Mouse (Mus musculus) urinary bladder, adult 18-20 months (tissue): ENCODE measurements around the gene Adh1.

ENCODE experiments used
- DNase-seq, 2 experiments: peaks; one replicate each; pipeline ENCODE4 v3.0.0; 2022; ENCODE audit warnings: low spot score in 2 of 2, mixed read lengths in 2 of 2

The Adh1 gene

DNA sequence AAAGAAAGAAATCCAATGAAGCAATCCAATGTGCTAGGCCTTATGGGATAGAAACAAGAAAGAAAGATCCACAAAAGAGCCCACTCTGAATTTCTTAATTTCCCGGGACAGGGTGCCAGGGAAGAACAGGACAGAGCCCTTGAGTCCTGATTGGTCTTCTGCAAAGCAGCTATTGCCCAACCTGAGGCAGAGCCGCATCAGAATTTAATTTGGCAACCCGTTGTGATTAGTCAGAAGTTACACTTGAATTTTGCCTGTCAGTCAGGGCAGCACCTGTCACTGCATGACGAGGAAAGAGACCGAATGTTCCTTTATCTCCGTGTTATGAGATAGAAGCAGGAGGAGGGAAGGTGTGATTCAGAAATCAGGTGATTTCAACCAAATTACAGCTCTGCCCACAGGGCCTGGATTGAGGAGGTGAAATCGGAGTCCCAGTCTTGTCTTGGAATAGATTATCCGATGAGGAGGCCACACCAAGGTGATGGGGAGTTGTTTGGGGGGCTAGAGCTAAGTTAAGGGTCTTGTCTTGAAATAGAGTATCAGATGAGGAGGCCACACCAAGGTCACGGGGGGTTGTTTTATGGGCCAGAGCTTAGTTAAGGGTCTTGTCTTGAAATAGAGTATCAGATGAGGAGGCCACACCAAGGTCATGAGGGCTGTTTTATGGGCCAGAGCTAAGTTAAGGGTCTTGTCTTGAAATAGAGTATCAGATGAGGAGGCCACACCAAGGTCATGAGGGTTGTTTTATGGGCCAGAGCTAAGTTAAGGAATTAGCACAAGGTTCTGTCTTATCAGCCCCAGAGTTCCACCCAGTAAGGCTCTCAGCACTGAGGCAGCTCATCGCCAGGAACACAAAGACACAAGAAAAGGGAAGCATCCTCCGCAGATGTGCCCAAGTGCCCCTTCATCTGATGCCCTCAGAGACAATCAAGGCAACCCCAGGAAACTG is at the start of gene Adh1:
Adh1 (plus strand) TSS at position 271 of the 949 bp plus-strand sequence.
- DNase-seq: no peak

DNA sequence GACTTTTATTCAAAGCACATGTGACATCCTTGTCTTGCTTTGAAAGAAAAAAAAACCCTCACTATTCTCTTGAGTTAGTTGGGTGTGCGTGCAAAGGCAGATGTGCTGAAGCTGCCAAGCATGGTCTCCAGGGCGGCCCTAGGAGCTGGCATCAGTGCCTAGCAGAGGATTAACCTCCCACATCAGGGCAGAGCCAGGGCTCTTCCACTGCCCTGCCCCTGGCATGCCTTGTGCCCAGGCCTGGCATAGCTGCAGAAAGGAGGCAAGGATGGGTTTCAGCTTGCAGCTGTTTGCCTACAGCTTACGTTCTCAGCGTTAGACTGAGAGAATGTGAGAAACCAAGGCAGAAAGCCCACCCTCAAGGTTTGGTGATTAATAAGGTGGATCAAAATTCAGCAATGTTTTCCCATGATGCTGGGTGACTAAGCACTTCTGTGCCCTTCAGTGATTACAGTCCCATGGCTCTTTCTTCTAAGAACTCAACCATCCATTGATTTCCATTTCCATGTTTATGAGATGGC is 48.3 kb upstream of the Adh1 start:
- DNase-seq: no peak

DNA sequence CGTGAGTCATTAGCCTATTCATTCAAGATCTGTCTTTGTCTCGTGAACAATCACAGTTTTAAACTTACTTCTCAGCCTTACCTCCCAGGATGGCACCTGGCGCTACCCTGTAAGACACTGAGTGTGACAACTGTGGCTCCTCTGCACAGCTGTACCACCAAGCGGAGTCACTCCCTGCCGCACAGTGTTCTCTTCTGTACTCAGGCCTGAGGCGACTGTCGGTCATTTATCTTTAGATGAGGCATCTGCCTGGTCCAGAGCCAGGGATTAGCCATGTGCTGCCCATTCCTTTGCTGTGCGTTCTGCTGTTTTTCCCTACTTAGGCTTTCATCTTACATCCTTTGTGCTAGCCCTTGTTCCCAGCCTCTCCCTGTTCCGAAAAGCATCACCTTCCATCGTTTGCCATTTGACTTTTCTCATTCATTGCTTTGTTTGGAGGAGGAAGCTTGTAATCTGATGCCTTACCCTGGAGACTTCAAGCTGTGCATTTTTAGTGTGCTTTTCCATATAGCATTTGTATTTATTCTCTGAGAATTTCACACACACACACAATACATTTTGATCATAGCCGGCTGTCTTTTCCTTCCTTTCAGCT is 45.3 kb upstream of the Adh1 start:
- DNase-seq: no peak

DNA sequence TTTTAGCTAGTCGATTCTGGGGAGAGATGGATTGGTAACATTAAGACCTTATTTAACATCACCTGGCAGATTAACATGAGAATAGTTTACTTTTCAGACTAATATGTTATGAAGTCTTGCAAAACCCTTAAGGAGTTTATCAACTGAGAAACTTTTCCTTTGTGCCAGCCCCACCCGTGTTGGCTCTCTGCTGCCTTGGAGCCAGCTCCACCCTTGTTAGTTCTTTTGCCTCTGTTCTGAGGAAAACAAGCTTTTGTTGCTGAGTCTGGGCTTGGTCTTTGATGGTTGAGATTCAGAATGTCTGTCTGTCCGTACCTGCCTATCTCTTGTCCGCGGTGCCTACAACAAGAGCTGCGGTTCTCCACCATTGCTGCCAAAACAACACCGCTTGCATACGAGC is 44.7 kb upstream of the Adh1 start:
- peak in 1 of 2 experiments; percentile 56 for DNase-seq

DNA sequence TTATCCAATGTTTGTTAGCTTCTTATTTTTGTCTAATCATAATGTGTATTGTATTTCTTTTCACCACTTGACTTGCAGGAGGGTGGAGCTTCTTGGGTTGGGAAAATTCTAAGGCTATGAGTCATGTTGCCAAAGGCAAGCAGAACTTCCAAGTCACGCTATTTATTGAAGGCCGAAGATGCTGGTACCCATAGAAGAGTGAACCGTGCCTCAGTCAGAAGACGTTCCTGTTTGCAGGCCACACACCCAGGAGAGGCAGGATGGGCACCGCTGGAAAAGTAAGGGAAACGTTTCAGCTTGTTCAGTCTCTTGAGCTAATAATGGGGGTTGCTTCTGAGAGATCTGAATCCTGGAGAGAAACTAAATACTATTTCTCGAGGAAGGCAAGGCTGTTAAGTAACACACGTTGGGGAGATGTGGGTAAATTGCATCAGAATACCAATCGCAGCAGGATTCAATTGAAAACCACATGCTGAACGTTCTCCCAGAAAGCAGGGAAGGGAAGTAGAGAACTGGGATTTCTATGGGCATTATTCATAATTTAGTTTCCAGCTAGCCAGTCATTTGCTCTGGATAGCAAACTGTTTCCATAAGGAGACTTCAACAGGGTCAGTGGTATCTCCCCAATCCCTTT is 43.0 kb upstream of the Adh1 start, which contains the start of gene Adh7:
Adh7 (plus strand) TSS at position 130 of the 634 bp plus-strand sequence.
- peak in 1 of 2 experiments; percentile 23 for DNase-seq

DNA sequence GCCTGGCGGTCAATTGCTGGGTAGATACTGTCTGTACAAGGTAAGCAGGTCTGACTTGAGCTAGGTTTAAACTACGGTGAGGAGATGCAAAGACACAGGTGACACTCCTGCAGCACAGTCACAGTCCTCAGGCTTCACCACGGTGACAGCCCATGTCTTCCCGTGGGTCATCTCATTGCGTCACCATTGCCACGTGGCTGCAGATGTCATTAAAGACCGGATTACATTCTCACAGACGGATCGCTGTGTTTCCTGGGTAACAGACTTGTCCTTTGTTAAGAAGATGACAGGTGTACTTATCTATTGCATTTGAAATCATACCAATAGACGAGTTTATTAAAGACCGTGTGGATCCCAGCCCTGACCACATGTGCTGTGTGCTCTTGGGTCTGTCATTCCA is 39.7 kb upstream of the Adh1 start:
- DNase-seq: no peak

DNA sequence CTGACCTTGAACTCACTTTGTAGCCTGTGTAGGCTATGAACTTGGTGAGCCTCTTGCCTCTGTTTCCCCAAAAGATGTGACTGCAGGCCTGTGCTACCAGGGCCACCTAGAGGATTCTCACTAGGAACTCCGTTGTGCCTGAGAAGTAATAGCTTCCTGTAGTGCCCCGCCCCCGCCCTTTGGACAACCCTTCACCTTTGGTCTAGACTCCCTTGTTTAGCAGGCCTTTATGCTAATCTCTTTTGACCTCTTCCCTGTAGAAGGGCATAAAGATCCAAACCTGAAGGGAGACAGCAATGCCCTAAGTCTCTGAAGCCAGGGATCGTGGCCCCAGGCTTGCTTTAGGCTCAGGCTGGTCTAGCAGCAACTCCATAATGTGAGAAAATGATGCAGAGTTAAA is 38.3 kb upstream of the Adh1 start:
- DNase-seq: no peak

DNA sequence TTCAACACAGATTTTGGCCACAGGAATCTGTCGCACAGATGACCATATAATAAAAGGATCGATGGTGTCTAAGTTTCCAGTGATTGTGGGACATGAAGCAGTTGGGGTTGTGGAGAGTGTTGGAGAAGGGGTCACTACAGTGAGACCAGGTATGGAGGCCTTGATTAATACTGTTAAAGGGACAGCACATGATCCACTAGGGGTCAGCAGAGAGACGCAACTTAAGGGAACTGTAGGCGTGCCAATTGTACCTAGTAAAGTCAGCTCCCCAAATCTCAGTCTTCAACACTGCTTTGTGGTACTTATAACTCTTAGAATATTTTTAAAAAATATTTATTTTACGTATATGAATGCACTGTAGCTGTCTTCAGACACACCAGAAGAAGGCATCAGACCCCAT is 37.8 kb upstream of the Adh1 start:
- DNase-seq: peak in 1 of 2 experiments; percentile 50

DNA sequence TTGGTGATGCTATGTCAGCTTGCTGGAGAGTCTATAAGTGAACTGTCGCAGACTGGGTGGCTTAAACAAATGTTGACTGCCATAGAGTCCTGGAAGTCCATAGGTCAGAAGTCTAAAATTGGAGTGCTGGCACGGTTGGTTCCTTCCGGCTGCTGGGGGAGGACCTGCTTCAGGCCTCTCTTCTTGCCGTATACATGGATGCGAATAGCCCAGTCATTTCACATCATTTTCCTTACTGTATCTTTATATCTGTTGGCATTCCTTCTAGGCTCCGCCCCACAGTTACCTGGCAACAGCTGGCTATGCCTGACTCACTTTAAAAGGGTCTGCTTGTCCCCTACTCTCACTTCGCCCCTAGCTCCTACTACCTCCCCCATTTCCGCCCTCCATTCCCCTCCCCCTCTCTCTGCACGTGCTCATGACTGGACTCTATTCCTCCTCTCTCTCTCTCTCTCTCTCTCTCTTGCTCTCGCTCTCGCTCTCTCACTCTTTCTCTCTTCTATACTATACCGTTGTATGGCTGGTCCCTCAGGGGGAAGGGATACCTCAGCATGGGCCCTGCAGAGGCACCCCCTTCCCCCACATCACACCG is 36.3 kb upstream of the Adh1 start:
- no peak for DNase-seq

DNA sequence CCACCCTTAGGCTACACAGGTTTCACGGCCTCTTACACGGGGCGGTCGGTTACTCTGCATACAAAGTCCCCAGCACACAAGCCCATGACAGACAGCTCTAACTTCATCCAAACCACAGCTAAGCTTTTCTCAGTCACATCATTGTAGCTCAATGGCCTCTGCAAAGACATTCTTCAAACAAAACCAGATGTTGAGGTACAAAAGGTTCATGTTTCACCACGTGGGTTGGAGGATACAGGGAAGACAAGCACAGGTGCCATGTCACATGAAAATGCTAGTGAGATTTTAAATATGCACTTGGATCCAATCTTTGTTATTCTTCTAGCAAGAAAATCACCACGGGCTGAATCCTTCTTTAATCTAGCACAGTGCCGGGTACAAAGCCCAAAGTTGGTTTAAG is 35.5 kb upstream of the Adh1 start:
- DNase-seq: no peak

DNA sequence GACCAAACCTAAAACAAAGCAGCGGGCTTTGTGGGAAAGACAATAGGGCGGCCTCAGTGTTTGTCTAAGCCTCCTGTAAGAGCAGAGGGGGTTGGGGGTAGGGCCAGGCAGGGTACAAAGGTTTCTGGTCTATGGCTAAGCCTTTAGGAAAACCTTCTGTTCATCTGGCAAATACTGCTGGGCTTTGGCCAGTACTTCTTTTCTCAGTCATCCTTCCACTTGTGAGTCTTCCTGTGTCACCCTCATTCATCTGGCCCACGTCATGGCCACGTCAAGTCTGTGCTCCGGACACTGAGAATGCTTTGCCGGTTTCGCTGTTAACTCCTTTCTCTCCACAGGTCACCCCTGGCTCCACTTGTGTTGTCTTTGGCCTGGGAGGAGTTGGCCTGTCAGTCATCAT is 34.9 kb upstream of the Adh1 start:
- no peak for DNase-seq

DNA sequence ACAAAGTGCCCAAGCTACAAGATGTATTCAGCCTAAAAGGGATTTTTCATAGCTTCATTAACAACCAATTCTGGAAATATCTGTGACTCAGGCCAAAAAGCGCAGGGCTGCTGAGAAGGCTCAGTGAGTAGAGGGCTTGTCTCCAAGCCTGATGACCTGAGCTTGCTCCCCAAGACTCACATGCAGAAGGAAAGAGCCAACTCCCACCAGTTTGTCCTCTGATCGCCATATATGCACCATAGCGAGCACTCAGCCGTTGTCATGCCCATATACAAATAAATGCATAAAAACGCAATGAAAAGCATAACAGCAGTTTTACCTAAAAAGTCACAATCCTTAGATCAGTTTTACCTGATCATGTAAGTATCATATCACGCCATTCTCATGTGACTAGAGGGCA is 34.3 kb upstream of the Adh1 start:
- DNase-seq: no peak

DNA sequence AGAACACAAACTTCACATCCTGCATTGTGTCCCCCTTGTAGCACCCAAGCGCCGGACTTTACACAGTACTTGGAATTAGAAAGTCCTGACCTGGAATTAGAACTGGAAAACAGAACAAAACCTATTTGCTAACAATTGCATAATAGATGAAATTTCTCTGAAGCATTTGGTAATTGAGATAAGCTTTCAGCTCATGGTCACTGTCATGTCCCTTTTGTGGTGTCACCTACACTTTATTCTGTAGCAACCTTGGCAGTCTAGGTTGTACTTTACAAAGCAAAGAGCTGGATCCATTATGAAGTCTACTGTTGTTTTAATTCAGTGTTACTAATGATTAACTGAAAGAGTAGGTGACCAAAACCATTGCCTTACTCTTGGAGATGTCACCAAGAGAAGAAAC is 33.7 kb upstream of the Adh1 start:
- no peak for DNase-seq

DNA sequence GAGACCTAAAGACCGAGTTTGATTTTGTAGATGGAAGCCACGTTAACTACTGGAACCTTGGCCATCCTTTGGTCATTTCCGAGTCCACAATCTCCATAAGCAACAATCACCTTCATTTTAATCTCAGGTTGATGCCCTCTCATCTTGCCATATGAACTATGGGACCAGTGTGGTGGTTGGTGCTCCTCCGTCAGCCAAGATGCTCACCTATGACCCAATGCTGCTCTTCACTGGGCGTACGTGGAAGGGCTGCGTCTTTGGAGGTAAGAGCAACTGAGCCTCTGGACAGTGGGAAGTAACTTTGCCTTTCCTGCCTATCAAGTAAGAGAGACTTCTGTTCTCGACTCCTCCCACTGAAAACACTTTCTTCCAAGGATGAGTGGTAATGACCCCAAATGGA is 33.0 kb upstream of the Adh1 start:
- DNase-seq: no peak

DNA sequence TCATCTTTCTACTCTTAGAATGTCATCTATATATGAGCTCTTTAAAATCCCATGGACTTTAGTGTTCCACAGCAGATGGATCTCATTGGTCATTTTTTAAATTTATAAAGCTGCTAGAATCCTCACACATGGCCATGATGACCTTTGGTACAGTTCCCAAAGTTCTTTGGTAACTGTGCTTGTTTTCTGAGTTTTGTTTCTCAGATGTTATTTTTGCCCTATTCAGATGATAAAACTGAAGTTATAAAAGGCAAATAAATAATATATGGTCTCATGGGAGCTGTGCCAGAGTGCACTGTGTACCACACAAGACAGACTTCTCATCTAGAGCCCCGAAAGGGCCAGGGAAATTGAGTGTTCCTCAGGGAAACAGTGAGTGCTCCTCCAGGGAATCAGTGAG is 31.3 kb upstream of the Adh1 start:
- no peak for DNase-seq

DNA sequence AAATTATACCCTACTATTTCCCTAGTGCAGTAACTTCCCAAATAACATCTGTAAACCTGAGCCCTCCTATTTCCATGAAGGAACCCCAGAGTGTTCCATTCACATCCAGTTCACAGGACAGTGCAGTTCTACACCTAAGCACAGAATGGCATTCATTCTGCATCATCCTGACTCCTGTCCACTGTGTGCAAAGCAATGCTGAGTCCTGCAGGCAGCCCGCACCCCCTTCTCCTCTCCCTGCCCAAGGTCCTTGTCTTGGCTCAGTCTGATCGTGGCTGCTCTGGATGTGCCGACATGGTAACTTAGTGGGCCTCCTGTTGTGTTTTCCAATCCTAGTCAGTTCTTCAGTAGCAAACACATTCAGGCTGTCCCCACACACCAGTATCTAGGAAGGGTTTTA is 30.5 kb upstream of the Adh1 start:
- no peak for DNase-seq

DNA sequence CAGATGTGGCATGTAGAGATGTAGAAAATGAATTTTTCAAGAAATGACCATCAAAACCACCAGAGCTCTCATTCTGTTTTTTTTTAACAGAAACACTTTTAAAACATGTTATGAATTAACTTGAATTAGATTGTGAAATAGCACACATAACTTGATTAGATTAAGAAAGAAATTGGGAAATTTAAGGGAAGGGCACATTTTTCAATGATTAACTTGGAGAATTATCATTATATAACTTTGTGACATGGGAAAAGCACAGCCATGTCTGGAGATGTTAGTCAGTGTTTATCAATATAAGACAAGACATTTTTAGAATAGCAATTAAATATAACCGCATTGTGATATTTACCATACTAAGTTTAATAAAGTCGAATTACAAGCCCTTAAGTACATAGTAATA is 29.3 kb upstream of the Adh1 start:
- no peak for DNase-seq

DNA sequence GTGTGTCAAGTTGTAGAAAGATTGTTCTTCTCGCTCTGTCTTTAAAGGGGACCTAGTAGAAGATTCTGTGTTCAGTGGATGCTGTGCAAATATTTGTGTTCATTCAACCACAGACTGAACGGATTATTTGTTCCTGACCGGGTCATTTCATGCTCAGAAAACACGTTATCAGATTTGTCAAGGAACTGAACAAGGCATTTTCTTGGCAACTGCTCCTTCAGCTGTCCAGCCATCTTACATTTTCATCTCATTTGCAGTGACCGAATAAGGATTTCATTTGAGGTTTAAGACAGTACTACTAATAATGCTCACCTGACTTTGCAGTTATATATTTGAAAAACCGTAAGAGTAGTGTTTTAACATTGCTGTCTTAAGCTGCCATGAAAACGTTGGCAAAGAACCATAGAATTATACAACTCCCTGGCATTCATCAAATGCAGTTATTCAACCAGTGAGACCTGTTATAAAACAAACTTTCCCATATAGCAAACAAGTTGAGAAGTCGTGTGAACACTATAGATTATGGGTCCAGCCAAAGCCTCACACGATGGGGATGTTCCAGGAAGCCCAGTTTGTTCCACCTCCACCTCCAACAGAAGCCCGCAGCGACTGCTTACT is 24.1 kb upstream of the Adh1 start:
- DNase-seq: no peak

DNA sequence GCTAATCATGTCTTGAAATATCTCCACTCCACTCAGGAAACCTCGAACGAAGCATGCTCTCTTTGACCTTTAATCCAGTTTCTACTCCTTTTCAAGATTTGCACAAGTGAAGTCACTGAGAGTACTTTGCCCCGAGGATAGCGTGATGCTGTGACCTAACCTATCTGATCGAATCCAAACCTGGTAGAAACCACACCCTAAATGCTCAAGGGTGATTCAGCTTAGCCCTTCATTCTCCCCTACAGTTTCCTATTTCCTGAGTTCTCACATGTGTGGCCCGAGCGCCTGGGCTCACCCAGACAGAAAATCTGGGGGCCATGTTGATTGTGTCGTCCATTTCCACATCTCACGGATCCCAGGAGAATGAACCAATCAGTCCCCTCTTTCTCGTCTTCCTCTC is 22.7 kb upstream of the Adh1 start:
- no peak for DNase-seq

DNA sequence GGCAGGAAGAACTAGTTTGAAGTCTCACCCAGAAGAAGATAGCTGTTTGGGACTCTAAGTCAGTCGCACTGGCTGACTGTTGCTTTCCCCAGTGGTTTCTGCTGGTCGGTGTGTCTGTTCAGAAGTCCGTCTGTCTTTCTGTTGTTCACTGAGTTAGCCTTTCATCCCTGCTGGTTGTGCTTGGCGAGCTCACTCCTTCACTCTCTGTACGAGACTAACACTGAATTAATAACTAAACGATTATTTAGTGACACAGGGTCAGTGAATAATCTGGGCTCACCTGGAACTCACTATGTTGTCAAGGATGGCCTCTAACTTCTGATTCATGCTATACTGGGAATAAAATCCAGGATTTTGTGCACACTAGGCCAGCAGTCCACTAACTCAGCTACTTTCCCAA is 21.3 kb upstream of the Adh1 start:
- no peak for DNase-seq

DNA sequence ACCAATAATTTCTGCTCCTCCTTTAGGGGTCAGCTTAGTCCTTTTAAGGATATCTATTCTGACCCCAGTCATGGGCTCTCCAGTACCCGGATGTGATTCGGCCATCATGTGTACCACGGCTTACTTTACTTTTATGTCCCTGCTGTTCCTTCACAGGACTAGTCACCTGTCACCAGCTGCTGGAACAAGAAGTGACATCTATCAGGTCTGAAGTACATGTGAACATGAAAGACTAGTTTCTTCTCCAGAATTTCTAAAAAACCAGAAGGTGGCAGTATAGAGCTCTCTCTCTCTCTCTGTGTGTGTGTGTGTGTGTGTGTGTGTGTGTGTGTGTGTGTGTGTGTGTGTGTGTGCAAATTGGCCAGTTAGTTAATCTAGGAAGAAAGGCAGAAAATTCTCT is 20.4 kb upstream of the Adh1 start:
- DNase-seq: no peak

DNA sequence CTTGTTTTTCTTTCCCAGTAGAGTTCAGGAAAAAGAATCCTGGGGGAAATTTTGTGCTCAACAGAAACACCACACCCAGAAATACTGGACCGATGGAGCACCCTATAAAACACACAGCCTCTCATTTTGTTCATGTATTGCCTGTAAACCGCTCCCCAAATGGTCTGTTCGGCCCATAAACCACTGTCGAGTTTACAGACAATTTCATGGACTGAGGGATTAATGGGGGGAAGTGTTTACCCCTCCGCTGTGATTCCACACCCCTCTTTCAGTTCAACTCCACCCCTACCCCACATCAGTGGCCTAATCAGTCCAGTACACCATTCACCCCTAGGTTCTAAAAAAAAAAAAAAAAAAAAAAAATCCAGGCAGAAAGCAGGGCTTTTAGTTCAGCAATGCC is 19.8 kb upstream of the Adh1 start:
- DNase-seq: peak in 1 of 2 experiments; percentile 30
